Mouse (Mus musculus) regulatory T cell (primary cell): Measurements from ENCODE around the gene Mamstr.

ENCODE experiments used
- in situ Hi-C: fragments of 300-600 bp; cut with MboI, MseI; formaldehyde crosslinking; loops from one replicate; pipeline ENCODE4 v1.15.1; 2025; ENCODE audit warnings: high pct_unique_total_duplicates

The Mamstr gene

GRCm38 (mm10) chr7:45693921-45694591 is 54.3 kb downstream of the Mamstr start, which contains the start of gene Sec1:
Sec1 (minus strand) TSS chr7:45694402.
- in situ Hi-C loops = no loop called here

- in situ Hi-C loops = no loop called here
These were observed 55.3 kb downstream of the Mamstr start for GRCm38 (mm10) chr7:45695098-45695497.
